Mouse (Mus musculus) heart, embryonic 12.5 days (tissue): ENCODE measurements around the gene H2-Ab1. TPM values are rescaled to one million over a fixed set of nuclear protein-coding genes. Genes with fewer than 3 reads are reported as not detected.

ENCODE experiments used
- ATAC-seq: fragments of 200-750 bp; cut with Nextera tagmentation; 2 replicates; pipeline ENCODE4 v1.8.0; 2017; ENCODE audit warnings: moderate TSS enrichment, moderate library complexity; ENCODE audit not compliant: insufficient number of reproducible peaks, low FRiP score
- H3K27ac ChIP-seq: fragments of 300-500 bp; sonication (generic); 2 replicates; pipeline ENCODE4 v1.5.1; 2016; ENCODE audit warnings: mild to moderate bottlenecking, moderate library complexity; ENCODE audit not compliant: poor library complexity, severe bottlenecking
- H3K27me3 ChIP-seq: fragments of 300-500 bp; sonication (generic); replicated peaks from 2 replicates; pipeline ENCODE4 v1.6.1; 2016; ENCODE audit warnings: mild to moderate bottlenecking, moderate library complexity
- H3K36me3 ChIP-seq: fragments of 300-500 bp; sonication (generic); 2 replicates; pipeline ENCODE4 v1.6.1; 2016; ENCODE audit warnings: mild to moderate bottlenecking, moderate library complexity
- H3K4me1 ChIP-seq: fragments of 300-500 bp; sonication (generic); replicated peaks from 2 replicates; pipeline ENCODE4 v1.6.1; 2016; ENCODE audit warnings: mild to moderate bottlenecking
- H3K4me2 ChIP-seq: fragments of 300-500 bp; sonication (generic); 2 replicates; pipeline ENCODE4 v1.6.1; 2016; ENCODE audit warnings: mild to moderate bottlenecking, moderate library complexity
- H3K4me3 ChIP-seq: fragments of 300-500 bp; sonication (generic); 2 replicates; pipeline ENCODE4 v1.5.1; 2016; ENCODE audit warnings: mild to moderate bottlenecking
- H3K9ac ChIP-seq: fragments of 300-500 bp; sonication (generic); 2 replicates; pipeline ENCODE4 v1.6.1; 2016; ENCODE audit warnings: mild to moderate bottlenecking, moderate library complexity
- H3K9me3 ChIP-seq: fragments of 300-500 bp; sonication (generic); replicated peaks from 2 replicates; pipeline ENCODE4 v1.6.1; 2016; ENCODE audit warnings: mild to moderate bottlenecking, moderate library complexity
- WGBS: fragments of 180-500 bp; shearing (Covaris S2); methylation state at CpG from one replicate; pipeline ENCODE4 v1.1.7; 2016; 5-methylcytosine and 5-hydroxymethylcytosine counted together
- polyA plus RNA-seq: library from polyadenylated mRNA; unstranded; fragments of >200 nt; fragmentation: Nextera tagmentation; extraction: Ambion mirVana; gene quantifications from 2 replicates; pipeline ENCODE4 v1.2.1, GENCODE M21; 2016

The H2-Ab1 gene
- polyA plus RNA-seq, 1 experiment from 2014 or later = 15.2 TPM

DNA sequence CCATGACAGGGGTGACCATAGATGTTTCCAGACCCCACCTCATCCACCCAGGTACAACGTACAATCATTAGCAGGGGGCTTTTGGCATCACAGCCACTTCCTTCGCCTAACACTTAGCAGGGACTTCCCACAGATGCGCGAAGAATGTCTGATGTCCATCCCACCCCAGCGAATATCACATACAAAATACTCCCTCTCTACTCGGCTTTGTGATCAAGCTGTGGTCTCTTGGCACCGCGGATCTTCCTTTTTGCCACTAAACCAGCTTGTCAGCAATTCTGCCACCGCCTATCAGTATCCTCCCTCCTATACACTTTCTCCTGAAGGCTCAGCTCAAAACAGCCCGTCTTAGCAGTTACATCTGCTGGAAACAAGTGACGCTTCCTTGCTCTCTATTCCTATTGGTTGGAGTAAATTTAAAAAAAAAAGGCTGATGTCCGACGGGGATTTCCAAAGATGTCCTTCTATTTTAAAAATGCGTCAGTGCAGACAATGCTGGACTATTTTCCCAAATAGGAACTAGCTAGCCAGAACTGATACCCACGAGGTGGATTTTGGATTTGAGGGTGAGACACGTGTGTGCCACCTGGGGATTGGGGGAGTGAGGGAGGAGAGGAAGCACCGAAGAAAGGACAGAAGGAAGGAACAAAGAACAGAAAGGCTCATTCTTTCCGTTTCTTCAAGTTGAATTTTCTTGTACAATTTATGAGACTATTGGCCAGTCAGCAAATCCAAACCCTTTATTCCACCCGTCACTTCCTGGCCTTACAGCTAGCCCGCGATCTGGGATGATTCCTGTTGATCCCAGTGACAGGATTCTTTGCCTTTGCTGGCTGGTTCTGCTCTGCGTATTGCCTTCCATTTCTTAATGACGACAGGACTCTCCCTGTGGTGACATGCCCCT, 38.7 kb downstream of the H2-Ab1 start:
- Histone ChIP-seq H3K27me3 (peaks cover 14% of the 10 kb centered on the region; the same call in 1 of the 2 replicates), H3K9me3 (no peaks in the 10 kb centered on the region), H3K36me3 (no peaks in the 10 kb centered on the region), H3K27ac (no peak overlapping the region), H3K4me1 (no peaks in the 10 kb centered on the region), H3K9ac (no peak overlapping the region), H3K4me3 (peak overlapping the region; percentile 32), H3K4me2 (peak overlapping the region; percentile 60)
- ATAC-seq = no peak
- 24% methylated on average over 23 of the region's 23 CpGs for WGBS

- no peak overlapping the region for H3K4me3 ChIP-seq
- H3K9ac ChIP-seq = no peak overlapping the region
- H3K4me2 ChIP-seq = no peak overlapping the region
- H3K4me1 ChIP-seq = no peaks in the 10 kb centered on the region
- H3K36me3 ChIP-seq = no peaks in the 10 kb centered on the region
- no peak overlapping the region for H3K27ac ChIP-seq
- peaks cover 14% of the 10 kb centered on the region; the same call in 1 of the 2 replicates for H3K27me3 ChIP-seq
- 59% methylated on average over 3 of the region's 3 CpGs for WGBS
- no peak for ATAC-seq
- no peaks in the 10 kb centered on the region for H3K9me3 ChIP-seq
These were observed 41.9 kb downstream of the H2-Ab1 start for GRCm38 (mm10) chr17:34299356-34299755.

DNA sequence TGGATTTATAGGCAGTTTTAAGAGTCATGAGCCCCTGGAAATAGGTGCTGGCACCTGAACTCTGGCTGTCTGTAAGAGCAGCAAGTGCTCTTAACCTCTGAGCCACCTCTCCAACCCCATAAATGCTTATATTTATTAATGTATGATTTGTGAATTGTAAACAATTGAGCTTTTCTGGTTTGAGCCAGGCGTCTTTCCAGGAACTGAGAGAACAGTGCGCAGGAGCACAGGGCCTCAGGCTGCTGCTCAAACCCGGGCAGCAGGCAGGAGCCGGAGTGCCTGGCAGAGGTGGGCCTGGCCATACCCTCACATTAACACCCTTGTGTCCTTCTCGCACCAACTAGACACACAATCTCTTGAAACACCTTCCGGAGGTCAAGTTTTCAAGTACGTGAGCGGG, 42.6 kb downstream of the H2-Ab1 start:
- Histone ChIP-seq H3K4me3 (no peak overlapping the region), H3K4me1 (no peaks in the 10 kb centered on the region), H3K4me2 (no peak overlapping the region), H3K36me3 (no peaks in the 10 kb centered on the region), H3K27ac (no peak overlapping the region), H3K27me3 (peaks cover 14% of the 10 kb centered on the region; the same call in 1 of the 2 replicates), H3K9me3 (no peaks in the 10 kb centered on the region), H3K9ac (no peak overlapping the region)
- WGBS = 89% methylated on average over 8 of the region's 8 CpGs
- no peak for ATAC-seq

- no peak overlapping the region for H3K27ac ChIP-seq
- H3K36me3 ChIP-seq = no peaks in the 10 kb centered on the region
- no peak for ATAC-seq
- H3K4me1 ChIP-seq = no peaks in the 10 kb centered on the region
- H3K4me2 ChIP-seq = no peak overlapping the region
- H3K27me3 ChIP-seq = peaks cover 14% of the 10 kb centered on the region; the same call in 1 of the 2 replicates
- H3K4me3 ChIP-seq = no peak overlapping the region
- 68% methylated on average over 23 of the region's 23 CpGs for WGBS
- H3K9ac ChIP-seq = no peak overlapping the region
- H3K9me3 ChIP-seq = no peaks in the 10 kb centered on the region
These were observed 43.4 kb downstream of the H2-Ab1 start for GRCm38 (mm10) chr17:34300691-34301566.

DNA sequence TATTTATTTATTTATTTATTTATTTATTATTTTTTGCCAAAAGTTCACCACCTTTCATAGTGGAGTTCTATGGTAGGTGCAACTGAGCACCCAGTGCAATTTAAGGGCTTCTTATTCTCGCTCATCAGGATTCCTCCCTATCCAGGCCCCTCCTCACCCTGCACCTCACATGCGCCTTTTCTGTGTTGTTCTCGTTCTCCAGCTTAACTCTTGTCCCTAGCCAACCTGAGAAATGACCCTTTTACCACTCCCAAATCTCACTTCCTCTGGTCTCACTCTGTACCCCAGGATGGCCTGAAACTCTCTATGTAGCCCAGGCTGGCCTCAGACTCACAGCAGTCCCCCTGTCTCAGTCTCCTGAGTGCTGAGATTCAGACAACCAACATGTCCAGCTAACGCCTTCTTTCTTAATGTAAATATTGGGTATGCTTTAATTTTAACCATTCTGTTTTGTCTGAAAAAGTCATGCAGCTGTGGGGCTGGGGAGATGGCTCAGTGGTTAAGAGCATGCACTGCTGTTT, 44.2 kb downstream of the H2-Ab1 start:
- no peak overlapping the region for H3K27ac ChIP-seq
- H3K9ac ChIP-seq = no peak overlapping the region
- no peak overlapping the region for H3K4me2 ChIP-seq
- ATAC-seq = no peak
- no peak overlapping the region for H3K4me3 ChIP-seq
- H3K4me1 ChIP-seq = no peaks in the 10 kb centered on the region
- WGBS = 82% methylated on average over 4 of the region's 4 CpGs
- no peaks in the 10 kb centered on the region for H3K9me3 ChIP-seq
- H3K36me3 ChIP-seq = no peaks in the 10 kb centered on the region
- peaks cover 11% of the 10 kb centered on the region; the same call in 1 of the 2 replicates for H3K27me3 ChIP-seq

- Histone ChIP-seq H3K27me3 (peaks cover 5% of the 10 kb centered on the region; the same call in 1 of the 2 replicates), H3K27ac (no peak overlapping the region), H3K4me1 (no peaks in the 10 kb centered on the region), H3K9ac (no peak overlapping the region), H3K4me2 (no peak overlapping the region), H3K9me3 (no peaks in the 10 kb centered on the region), H3K4me3 (no peak overlapping the region), H3K36me3 (no peaks in the 10 kb centered on the region)
- 83% methylated on average over 2 of the region's 2 CpGs for WGBS
- no peak for ATAC-seq
These were observed 46.3 kb downstream of the H2-Ab1 start for GRCm38 (mm10) chr17:34303789-34304188.

- WGBS = 14% methylated on average over 4 of the region's 4 CpGs
- ATAC-seq = peak; percentile 62; the same call in 1 of the 2 replicates
- Histone ChIP-seq H3K4me1 (no peaks in the 10 kb centered on the region), H3K4me2 (no peak overlapping the region), H3K36me3 (no peaks in the 10 kb centered on the region), H3K9me3 (no peaks in the 10 kb centered on the region), H3K4me3 (no peak overlapping the region), H3K27me3 (peaks cover 5% of the 10 kb centered on the region; the same call in 1 of the 2 replicates), H3K27ac (no peak overlapping the region), H3K9ac (no peak overlapping the region)
These were observed 47.3 kb downstream of the H2-Ab1 start for GRCm38 (mm10) chr17:34304751-34305150.

DNA sequence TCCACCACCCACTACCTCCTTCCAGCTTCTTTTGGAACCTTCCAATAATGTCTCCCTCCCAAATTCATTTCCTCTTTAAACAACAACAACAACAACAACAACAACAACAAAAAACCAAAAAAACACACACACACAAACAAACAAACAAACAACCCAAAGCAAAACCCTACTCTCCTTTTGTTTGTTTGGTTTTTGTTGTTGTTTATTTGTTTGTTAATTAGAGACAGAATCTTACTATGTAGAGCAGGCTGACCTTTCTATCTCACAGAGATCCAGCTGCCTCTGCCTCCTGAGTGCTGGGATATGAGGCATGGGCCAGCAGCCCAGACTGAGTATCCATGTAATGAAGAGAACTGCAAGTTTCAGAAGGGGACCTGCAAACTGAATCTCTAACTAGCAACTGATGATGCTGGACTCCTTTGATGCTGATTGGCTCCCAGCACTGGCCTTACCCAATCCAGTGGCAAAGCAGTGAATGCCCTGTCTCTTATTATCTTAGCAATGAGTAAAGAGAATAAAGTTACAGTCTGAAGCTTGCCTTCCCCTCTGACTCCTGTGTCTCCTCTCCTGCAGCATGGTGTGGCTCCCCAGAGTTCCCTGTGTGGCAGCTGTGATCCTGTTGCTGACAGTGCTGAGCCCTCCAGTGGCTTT, 48.0 kb downstream of the H2-Ab1 start, which contains the start of gene H2-Eb1:
Gene H2-Eb1 (plus strand): TSS at position 488 of the 651 bp plus-strand sequence.
- Histone ChIP-seq H3K27me3 (peaks cover 5% of the 10 kb centered on the region; the same call in 1 of the 2 replicates), H3K4me1 (no peaks in the 10 kb centered on the region), H3K4me2 (no peak within 1 kb of the TSS), H3K27ac (no peak within 1 kb of the TSS), H3K9me3 (no peaks in the 10 kb centered on the region), H3K36me3 (no peaks in the 10 kb centered on the region), H3K4me3 (no peak within 1 kb of the TSS), H3K9ac (peak within 1 kb of the TSS; percentile 6; the same call in 1 of the 2 replicates)
- peak; percentile 68; the same call in 1 of the 2 replicates for ATAC-seq

- Histone ChIP-seq H3K4me2 (no peak overlapping the region), H3K9me3 (no peaks in the 10 kb centered on the region), H3K27ac (no peak overlapping the region), H3K4me1 (no peaks in the 10 kb centered on the region), H3K36me3 (no peaks in the 10 kb centered on the region), H3K27me3 (peaks cover 5% of the 10 kb centered on the region; the same call in 1 of the 2 replicates), H3K4me3 (no peak overlapping the region), H3K9ac (no peak overlapping the region)
- ATAC-seq = no peak
- WGBS = 70% methylated on average over 2 of the region's 2 CpGs
These were observed 48.9 kb downstream of the H2-Ab1 start for GRCm38 (mm10) chr17:34306407-34306806.

GRCm38 (mm10) chr17:34307216-34307615, 49.7 kb downstream of the H2-Ab1 start:
- Histone ChIP-seq H3K4me1 (no peaks in the 10 kb centered on the region), H3K9ac (no peak overlapping the region), H3K4me3 (no peak overlapping the region), H3K9me3 (no peaks in the 10 kb centered on the region), H3K4me2 (no peak overlapping the region), H3K27me3 (peaks cover 5% of the 10 kb centered on the region; the same call in 1 of the 2 replicates), H3K36me3 (no peaks in the 10 kb centered on the region), H3K27ac (no peak overlapping the region)
- ATAC-seq = no peak
